Mouse (Mus musculus): Measurements from ENCODE around the gene Pck1. TPM values are rescaled to one million over a fixed set of nuclear protein-coding genes. Genes with fewer than 3 reads are reported as not detected.

The Pck1 gene
- polyA plus RNA-seq, 1 experiment from 2014 or later, result not detected

Other genes with a start within 250 kb of the Pck1 start
- 41.6 and 43.6 TPM in 2 replicates for gene Bmp7, start 212.7 kb upstream of the Pck1 start, polyA plus RNA-seq (2015; fragmentation: Nextera tagmentation; extraction: Ambion mirVana)
- 2.8 and 3.9 TPM in 2 replicates for gene Spo11, start 175.3 kb upstream of the Pck1 start, polyA plus RNA-seq (2015; fragmentation: Nextera tagmentation; extraction: Ambion mirVana)
- 137 and 148 TPM in 2 replicates for gene Rae1, start 152.9 kb upstream of the Pck1 start, polyA plus RNA-seq (2015; fragmentation: Nextera tagmentation; extraction: Ambion mirVana)
- 24.2 and 25.8 TPM in 2 replicates for gene Rbm38, start 132.6 kb upstream of the Pck1 start, polyA plus RNA-seq (2015; fragmentation: Nextera tagmentation; extraction: Ambion mirVana)
- 0.14 TPM in 1 of 2 replicates, not detected in the other for gene Ctcfl, start 33.5 kb upstream of the Pck1 start, polyA plus RNA-seq (2015; fragmentation: Nextera tagmentation; extraction: Ambion mirVana)
- 0.13 TPM in 1 of 2 replicates, not detected in the other for gene Zbp1, start 65.9 kb downstream of the Pck1 start, polyA plus RNA-seq (2015; fragmentation: Nextera tagmentation; extraction: Ambion mirVana)
- 6.3 and 7.3 TPM in 2 replicates for gene Pmepa1, start 123.5 kb downstream of the Pck1 start, polyA plus RNA-seq (2015; fragmentation: Nextera tagmentation; extraction: Ambion mirVana)

Data from embryonic facial prominence, embryonic 13.5 days (tissue).